Mouse (Mus musculus) right cerebral cortex, postnatal 10 days (tissue): ENCODE measurements at regions not wholly inside any gene's neighbourhood (a gene's known extent, or its start where the extent isn't known, plus 50 kb on each side); places are given as distances from the start of the nearest gene placed in this dataset.

Experiments used
- DNase-seq, 2 experiments: peaks; one replicate each; pipeline ENCODE4 v3.0.0; 2021; ENCODE audit warnings: low spot score in 2 of 2

- no peak for DNase-seq
Measured at GRCm38 (mm10) chr10:8072463-8072862, 116.4 kb upstream of the Tab2 start.

DNA sequence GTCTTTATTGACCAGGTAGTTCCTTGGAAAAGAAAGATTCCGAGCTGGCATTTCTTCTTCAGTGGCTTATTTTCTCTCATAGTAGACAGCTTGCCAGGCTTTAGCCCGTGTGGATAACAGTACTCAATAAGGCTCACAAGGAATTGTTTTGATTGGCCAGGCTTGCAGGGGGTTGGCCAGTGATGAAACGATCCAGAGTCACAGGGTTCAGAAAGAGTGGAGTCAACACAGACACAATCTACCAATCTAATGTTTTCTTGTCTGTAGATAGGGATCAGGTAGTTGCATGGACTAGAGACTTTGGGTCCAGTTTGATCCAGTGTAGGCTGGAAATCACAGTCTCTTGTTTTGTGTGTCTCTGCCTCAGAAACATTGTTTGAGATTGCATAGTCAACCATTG is 115.8 kb upstream of the Tab2 start:
- DNase-seq = no peak

DNA sequence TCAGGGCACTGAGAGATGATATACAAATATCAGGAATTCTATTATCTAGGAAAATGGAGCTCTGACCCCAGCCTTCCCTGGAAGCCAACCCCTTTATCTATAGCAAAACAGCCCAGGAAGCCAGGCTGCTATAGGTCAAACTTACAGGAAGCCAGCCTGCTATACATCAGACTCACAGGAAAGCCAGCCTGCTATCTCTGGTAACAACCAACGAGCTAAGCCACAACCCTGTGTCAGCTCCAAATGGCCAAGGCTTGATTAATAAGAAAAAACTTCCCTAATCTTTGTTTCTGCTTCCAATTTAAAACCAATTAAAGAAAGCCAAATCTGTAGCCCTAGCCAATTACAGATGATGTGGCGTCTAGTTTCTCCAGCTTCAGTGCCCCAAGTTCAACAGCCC is 114.4 kb upstream of the Tab2 start:
- no peak for DNase-seq

DNA sequence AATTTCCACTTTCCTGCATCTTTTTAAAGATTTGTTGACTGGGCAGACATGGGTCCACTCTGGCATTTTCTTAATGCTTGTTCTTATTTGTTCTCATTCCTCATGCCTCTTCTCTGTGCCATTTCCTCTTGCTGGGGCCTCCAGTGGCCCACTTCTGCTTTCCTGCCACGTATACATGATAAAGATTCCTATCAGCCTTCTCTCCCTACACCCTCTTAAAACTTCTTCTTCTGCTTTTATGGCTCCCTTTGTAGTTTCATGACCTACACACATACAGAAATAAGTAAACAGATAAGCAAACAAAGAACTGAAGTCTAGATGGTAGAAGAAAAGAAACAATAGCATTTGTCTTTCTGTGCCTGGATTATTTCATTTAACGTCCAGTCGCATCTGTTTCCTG is 110.9 kb upstream of the Tab2 start:
- DNase-seq = no peak

DNA sequence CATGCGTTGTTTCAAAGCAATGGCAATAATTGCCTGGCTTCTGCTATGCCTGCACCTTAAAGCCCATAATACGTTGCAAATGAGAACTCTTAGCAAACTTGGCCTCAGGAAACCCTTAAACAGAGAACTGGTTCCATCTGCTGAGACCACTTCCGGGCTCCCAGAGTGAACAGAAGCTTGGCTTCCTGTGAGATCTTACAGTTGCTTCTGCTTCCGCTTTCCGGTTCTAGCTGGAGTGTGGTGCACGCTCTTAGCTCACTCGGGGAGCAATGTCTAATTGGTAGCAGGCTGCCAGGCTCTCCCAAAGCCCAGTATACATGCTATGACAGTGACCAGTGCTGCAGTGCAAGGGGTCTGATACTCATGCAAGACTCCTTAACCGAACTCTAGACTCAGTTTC is 109.7 kb upstream of the Tab2 start:
- peak; percentile 30 to 32 for DNase-seq

DNA sequence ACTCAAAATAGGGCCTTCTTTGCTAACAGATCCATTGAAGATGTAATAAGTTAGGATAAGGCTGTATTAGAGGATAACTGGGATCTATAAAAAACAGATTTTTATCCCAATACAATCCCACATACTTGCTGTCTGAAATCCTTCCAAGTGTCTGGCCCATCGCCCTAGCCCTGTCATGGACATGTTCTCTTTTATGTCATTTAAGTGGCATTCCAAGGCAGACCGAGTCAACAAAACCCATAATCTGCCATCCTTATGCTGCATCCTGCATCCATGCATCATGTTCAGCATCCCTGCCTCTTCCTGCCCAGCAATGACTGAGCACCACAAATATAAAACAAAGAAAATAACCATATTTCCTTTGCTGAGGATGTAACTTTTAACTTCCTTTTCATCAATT is 108.3 kb upstream of the Tab2 start:
- no peak for DNase-seq

DNA sequence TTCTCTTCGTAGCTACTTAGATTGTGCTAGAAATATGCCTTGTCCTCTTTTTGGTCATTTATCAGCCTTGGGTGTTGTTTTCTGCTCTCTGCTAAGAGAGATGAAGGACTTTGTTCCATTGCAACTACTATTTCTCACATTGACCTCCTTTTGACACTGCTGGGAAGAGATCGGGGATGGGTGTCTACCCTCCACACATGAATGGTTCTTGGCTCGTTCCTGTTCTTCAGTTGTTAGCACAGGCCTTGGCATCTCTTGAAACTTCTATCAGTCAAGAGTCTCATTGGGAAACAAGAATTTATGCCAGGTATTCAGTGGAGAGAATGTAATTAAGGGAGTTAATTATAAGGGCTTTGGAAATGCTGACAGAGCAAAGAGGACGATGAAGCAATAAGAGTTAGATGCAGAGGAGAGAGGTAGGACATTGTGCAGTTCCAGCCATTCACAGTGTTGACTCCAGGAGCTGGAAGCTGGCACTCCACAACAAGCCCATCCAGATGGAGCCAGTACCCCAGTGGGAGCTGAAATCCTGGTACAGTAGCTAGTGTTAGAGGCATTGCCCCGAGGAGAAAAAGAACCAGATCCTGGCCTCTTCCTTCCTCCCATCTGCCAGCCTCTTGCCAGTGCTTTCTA is 107.5 kb upstream of the Tab2 start:
- DNase-seq = peak; percentile 55 to 70

DNA sequence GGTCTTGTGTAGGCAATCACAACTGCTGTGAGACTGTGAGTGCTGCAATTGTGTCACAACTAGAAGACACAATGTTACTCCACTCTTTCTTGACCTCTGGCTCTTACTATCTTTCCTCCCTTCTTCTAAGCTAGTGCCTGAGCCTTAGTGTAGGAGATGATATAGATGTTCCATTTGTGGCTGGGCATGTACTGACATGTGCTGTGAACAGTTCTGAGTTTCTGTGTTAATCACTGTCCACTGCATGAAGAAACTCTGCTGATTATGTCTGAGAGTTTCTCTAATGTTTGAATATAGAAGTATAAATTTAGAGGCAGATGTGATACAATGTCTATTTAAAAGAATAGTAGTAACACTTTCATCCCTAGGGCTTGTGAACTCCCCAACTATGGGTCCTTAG is 105.0 kb upstream of the Tab2 start:
- no peak for DNase-seq

GRCm38 (mm10) chr10:8059769-8060168 is 103.7 kb upstream of the Tab2 start:
- DNase-seq = peak in 1 of 2 experiments; percentile 28

DNA sequence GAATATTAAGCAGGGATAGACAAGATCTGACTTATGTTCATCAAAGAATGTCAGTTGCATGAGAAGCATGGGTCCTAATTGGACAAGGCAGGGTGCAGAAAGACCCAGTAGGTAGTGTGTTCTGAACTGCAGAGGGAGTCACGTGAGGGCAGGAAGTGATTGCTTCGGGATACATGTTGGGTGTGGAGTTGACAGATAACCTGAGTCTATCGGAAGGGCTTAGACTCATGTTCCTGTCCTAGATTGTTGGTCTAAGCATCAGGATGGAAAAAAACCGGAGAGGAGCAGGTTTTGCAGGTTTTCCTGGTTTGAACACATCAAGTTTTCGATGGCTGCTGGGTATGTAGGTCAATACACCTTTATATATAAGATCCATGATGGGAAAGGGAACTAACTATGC is 101.8 kb upstream of the Tab2 start:
- no peak for DNase-seq

GRCm38 (mm10) chr10:8055293-8055692 is 99.3 kb upstream of the Tab2 start:
- no peak for DNase-seq

- no peak for DNase-seq
Measured at GRCm38 (mm10) chr10:8043416-8044163, 87.6 kb upstream of the Tab2 start.

DNA sequence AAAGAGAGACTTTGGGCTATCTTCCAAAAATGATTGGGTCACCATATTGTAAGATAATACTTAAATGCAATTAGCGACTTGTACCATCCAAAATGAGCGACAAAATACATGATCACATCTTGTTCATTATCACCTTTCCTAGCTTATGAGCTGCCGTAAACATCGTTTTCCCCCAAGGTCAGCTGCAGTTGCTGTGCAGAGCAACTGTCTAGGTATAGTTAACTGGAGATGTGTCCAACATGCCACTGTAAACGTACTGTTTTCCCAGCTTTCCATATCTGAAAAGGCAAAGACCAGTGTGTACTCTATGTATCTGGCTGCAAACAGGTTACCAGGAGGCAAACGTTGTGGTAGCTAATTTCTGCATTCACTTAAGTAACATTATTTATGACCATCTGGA is 86.3 kb upstream of the Tab2 start:
- no peak for DNase-seq

GRCm38 (mm10) chr10:8041790-8042189 is 85.8 kb upstream of the Tab2 start:
- DNase-seq = no peak

GRCm38 (mm10) chr10:8037986-8038631 is 82.1 kb upstream of the Tab2 start:
- DNase-seq = peak in 1 of 2 experiments; percentile 39

- no peak for DNase-seq
Measured at GRCm38 (mm10) chr10:8036293-8036692, 80.3 kb upstream of the Tab2 start.

DNA sequence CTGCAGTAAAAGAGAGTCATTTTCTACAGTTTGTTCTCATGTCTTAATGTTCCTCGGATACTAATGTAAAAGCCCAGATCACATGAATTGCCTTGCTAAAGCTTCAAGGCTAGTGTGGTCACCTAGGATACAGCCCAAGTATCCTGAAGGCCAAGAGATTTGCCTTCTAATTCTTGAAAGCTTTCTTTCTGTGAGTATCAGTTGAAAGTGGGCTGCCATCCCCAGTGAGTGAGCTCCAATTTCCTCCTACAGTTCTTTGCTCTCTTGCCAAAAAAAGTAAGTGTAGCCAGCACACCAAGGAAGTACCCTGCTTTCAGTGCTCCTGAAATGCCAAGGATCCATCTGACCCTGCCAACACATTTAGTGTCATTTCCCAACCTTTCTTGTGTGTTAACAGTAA is 79.3 kb upstream of the Tab2 start:
- DNase-seq = peak in 1 of 2 experiments; percentile 39

DNA sequence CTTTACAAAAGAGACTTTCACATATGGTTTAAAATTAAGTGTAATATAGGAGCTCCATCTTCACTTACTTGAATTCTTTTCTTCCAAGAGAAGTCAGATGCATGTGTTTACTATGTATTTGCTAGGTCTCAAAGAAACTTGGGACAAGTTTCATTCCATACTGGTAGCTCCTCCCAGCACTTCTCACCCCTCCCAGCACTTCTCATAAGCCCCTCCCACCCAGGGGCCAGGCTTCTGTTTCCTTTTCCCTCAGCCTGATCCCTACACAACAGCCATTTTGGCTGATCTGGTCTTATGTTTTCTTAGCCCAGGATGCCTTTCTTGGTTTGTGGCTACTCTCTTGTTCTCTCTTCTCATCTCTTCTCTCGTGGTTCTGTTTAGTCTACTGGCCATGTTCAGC is 76.2 kb upstream of the Tab2 start:
- DNase-seq = no peak

DNA sequence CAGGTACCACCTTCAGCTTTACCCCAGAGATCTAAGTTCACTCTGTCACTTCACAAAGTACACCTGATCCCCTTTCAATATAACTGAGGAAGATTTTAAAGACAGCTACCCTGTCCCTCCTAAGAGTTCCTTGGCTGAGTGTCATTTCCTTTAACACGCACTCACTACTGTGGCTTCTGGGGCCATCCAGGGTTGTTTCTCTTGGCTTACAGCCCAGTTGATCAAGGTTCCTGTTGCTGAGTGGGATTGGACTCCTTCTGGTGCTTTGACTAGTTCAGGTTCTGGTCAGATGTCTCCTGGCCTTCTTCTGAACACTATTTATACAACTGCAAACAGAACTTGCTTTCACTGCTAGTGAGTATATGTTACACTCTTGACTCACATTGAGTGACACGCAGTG is 72.8 kb upstream of the Tab2 start:
- DNase-seq = peak in 1 of 2 experiments; percentile 38

DNA sequence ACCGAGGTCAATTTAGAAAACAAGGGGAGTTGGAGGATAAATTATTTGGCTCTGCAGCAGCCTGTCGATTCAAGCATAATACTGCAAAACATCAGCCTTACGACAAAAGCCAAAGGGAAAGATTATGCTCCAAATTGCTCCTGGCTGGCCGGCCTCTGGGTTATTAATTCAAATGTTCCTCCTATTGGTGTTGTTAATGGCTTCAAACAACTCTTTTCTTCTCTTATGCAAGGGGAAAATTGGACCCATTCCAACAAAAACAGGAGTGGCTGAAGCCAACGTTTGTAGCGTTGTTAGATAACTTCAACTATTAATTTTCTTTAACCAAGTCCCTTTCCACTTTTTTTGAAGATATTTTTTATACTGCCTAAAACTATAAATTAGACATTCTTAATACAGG is 71.0 kb upstream of the Tab2 start:
- no peak for DNase-seq

DNA sequence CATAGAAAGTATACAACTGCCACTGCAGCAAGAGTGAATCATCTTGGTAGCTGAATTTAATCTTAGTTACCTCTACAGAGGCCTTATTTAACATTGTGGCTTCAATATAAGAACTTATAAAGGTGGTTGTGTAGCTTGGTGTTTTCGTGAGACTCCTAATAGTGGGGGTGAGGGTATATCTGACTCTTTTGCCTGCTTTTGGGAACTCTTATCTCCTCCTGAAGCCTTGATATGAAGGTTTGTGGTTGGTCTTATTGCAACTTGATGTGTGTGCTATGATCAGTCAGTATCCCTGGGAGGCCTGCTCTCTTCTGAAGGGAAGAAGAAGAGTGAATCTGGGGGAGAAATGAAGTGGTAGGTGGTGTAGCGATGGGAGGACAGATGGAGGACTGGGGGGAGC is 67.7 kb upstream of the Tab2 start:
- DNase-seq = no peak

GRCm38 (mm10) chr10:8021971-8022370 is 65.9 kb upstream of the Tab2 start:
- peak; percentile 45 to 49 for DNase-seq
